Mouse (Mus musculus) C2C12 (cell line): ENCODE data around the gene Serpina16.

Source experiments
- CTCF ChIP-seq: IDR thresholded peaks from one replicate; pipeline ENCODE4 v1.5.1; 2011; ENCODE audit not compliant: control insufficient read depth, insufficient read depth, insufficient read length
- MAX ChIP-seq: IDR thresholded peaks from one replicate; pipeline ENCODE4 v1.6.1; 2011; ENCODE audit warnings: mild to moderate bottlenecking, control low read depth
- MYOG ChIP-seq: IDR thresholded peaks from one replicate; pipeline ENCODE4 v1.6.1; 2011; ENCODE audit not compliant: control insufficient read depth, insufficient read length; ENCODE audit errors: extremely low read depth
- USF1 ChIP-seq: IDR thresholded peaks from one replicate; pipeline ENCODE4 v1.6.1; 2011; ENCODE audit warnings: low read depth, mild to moderate bottlenecking, control low read depth, moderate library complexity

GRCm38 (mm10) chr12:103676039-103676438, at the start of gene Serpina16:
- TF ChIP-seq CTCF, result no peak
- no peak for TF ChIP-seq USF1
- TF ChIP-seq MAX, result no peak
- no peak for TF ChIP-seq MYOG
